Mouse (Mus musculus) layer of hippocampus, postnatal 10 days (tissue): ENCODE results near the gene Slc25a47. TPM values are rescaled to one million over a fixed set of nuclear protein-coding genes. Genes with fewer than 3 reads are reported as not detected.
"Not testable (repeated sequence)": the region's sequence is repeated elsewhere in the genome, so short reads cannot be mapped to it uniquely, and the experiment has no call there.

Experiments used
- DNase-seq, 2 experiments: peaks; one replicate each; pipeline ENCODE4 v3.0.0; 2021; ENCODE audit warnings: low spot score in 2 of 2
- total RNA-seq, 2 experiments: library from RNA; stranded (reverse); gene quantifications; 2 replicates each; pipeline ENCODE4 v1.2.3; 2021

Slc25a47 gene
- total RNA-seq, 2 experiments from 2014 or later = 8.7 to 8.8 TPM

DNA sequence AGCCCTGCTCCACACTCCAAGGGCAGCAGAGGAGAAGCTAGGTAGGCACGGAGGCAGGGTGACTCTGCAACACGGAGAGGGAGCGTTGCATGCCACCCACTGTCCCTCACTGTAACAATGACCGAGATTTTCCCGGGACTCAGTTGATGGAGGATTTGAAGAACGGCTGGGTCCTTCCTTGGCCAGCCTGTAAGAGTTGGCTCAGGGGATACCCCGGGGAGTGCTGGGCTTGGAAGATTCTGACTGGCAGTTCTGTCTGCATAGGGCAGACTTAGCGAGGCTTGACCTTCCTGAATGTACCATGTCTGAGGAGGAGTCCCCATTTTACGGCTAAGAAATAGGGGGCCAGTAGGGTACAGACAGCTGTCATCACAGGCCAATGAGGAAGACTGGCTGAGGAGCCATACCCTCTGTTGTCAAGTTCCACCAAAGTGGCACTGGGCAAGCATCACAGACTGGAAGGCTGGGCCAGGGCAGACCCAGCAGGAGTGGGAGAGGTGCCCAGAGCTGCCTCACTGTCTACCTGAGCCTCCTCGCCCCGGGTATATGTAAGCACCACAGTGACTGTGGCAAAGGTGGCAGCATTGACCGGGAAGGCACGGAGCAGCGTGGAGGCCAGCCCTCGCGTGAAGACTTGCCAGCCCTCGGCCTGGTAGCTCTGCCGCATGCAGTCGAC is 9.4 kb upstream of the Slc25a47 start:
- DNase-seq = no peak

DNA sequence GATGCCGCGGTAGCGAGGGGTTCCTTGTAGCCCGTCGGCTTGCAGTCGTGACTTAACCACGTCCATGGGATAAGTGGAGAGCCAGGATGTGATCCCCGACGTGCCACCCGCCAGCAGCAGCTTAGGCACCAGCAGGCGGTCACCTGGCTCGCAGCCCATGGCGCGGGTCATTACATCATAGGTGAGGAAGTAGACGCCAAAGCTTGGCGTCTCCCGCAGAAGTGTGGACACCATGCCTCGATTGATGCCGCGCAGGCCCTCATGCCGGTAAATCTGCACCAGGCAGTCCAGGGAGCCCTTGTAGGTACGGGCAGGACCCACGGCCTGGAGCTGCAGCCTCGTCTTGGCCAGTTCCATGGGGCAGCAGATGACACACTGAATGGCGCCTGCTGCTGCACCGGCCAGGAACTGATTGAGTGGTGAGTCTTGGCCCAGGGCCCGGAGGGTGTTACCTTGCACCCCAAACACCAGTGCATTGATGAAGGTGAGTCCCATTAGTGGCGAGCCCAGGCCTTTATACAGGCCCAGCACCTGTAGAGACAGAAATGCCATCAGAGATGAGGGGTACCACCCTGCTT is 8.8 kb upstream of the Slc25a47 start:
- DNase-seq = no peak

- no peak for DNase-seq
Observed at GRCm38 (mm10) chr12:108827641-108828040, 8.2 kb upstream of the Slc25a47 start.

- DNase-seq = no peak
Observed at GRCm38 (mm10) chr12:108829636-108830035, 6.2 kb upstream of the Slc25a47 start.

- no peak for DNase-seq
Observed at GRCm38 (mm10) chr12:108830358-108830757, 5.5 kb upstream of the Slc25a47 start.

DNA sequence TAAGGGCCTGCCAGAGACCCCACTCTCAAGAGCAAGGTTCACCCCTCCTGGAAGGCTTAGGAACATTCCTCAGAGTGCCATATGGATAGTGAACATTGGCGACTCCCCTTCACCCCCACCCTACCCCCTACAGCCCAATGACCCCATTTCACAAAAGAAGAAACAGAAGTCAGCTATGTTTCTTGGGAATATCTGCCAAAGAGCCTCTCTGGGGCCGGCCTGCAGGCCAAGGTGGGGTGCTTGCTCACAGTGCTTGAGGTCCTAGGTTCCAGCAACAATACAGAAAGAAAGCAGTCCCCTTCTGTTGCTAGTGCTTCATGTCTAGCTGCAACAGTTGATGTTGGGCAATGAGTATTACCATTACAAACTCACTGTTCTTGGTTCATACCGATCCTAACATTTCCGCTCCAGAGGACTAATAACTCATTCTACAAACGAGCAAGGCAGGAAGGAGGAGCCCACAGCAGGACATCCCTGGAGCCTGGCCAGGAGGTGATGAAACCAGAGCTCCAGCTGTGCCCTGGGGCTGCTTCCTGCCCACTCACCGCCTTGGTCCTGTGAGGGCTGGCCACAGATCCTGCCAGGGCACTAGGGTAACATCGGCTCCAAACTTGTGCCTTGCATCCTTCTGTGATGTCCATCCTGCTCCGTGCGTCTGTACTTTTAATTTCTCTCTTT is 3.7 kb upstream of the Slc25a47 start:
- DNase-seq = no peak

- no peak for DNase-seq
Observed at GRCm38 (mm10) chr12:108832851-108833250, 3.0 kb upstream of the Slc25a47 start.

DNA sequence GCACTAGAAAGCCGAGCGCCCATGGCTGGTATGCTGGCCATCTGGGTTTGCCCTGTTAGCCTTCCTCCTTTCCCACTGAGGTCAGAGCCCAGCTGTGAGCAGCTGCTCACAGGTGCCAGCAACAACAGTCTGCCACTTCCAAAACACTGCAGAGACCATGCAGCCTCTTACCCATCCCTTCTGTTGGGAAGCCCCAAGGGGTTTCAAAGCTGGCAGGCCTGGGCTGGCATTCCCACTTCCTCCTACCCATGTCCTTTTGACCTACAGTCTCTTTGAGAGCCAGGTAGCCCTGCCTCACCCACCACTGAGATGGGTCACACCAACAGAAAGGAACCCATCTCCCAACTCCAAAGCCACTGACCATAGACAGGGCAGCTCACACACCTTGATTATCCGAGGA is 2.4 kb upstream of the Slc25a47 start:
- no peak for DNase-seq

DNA sequence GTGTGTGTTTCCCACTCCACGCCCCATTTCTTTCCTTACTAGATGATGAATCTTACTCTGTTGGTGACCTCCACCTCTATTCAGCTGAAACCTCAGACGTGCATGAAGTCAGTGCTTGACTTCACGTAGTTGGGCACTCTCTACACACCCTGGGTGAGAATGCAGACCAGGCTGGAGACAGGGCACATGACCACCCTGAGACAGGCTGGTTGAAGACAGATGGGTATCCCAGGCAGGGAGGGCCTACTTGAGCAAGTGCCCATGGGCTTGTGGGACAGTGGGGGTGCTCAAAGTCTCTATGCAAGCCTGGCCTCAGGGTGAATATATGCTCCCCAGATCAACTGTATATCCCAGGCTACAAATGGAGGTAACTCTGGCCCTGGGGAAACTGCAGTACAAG is 1.5 kb upstream of the Slc25a47 start:
- DNase-seq = no peak

GRCm38 (mm10) chr12:108834786-108835185 is 1.1 kb upstream of the Slc25a47 start:
- no peak for DNase-seq

DNA sequence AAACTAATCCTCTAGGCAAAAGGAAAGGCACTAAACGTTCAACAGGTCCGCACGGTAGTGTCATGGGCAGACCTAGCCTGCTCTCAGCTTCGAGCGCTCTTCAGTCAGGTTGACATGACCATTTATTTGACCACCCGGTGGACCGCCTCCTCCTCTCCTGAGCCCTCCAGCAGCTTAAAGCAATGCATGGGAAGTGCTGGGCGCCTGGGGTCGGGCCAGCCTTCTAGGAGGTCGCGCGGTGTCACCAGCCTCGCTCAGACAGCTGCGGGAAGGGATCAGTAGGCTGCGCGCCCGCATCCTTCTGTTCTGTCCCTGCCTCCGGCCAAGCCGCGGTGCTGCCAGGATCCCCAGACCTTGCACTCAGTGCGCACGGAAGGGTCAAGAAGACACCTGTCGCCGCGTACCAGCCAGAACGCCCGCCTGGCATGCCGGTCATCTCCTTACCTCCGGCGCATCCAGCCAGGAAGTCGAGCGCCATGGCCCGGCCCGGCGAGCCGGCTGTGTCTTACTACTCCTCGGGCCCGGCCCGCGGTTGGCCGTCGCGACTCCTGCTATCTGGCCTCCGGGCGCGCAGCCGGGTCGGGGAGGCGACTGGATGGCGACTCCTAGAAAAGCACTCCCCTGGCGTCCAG is 522 bp upstream of the Slc25a47 start:
- no peak for DNase-seq

DNA sequence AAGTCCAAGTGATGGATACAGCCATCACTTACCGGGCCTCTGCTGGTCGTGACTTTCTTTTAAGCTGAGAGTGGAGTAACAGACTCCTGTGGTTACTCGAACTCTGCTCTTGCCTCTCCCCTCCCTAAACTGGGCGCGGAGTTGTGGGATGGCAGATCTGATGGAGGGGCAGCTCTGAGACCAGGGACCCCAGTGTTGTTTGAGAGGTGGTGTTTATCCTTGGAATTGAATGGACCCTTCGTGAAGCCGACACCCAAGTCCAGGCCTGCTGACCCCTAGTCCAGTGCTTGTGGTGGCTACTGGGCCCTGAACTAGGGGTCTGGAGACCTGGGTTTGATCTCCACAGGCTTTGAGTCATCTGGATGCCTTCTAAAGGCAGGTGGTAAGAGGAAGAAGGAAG is 876 bp downstream of the Slc25a47 start:
- DNase-seq = no peak

DNA sequence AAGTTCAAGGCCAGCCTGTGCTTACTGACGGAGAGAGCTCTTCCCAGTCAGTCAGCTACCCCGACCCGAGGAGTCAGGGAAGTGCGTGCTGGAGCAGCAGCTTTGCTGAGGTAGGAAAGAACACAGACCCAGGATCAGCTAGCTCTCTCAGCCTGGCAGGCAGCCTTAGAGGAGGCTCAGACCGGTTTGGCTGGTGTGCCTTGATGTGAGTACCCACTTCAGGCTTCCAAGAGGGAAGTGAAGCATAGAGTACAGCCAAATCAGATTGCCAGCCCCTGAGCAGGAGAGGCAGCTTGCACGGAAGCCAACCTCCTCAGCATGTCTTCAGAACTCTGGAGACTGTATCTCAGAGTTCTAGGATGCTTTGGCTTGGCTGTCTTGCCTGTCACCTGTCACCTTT is 5.3 kb downstream of the Slc25a47 start:
- DNase-seq = no peak

GRCm38 (mm10) chr12:108842663-108843062 is 6.8 kb downstream of the Slc25a47 start:
- no peak for DNase-seq

- not testable (repeated sequence) for DNase-seq
Observed at GRCm38 (mm10) chr12:108848033-108848432, 12.2 kb downstream of the Slc25a47 start.

DNA sequence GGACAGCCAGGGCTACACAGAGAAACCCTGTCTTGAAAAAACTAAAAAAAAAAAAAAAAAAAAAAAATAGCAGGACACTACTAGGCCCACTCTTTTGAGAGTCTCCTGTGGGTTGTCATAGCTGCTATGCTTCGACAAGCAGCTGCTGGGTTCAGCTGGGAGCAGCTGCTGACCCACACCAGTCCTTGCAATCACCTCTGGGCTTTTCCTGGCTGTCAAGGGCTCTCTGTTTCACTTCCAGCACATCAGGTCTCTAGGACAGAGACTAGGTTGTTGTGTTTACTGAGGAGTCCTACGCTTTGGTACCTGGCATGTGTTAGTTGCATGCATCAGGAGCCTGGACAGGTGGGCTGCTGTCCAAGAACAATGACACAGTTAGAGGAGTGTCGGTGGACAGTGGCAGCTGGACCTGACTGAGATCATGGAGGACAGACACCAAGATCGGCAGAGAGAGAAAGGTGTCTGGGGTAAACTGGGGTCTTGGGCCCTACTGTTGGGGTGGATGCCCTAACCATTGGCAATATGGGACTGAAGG is 13.7 kb downstream of the Slc25a47 start:
- no peak for DNase-seq

DNA sequence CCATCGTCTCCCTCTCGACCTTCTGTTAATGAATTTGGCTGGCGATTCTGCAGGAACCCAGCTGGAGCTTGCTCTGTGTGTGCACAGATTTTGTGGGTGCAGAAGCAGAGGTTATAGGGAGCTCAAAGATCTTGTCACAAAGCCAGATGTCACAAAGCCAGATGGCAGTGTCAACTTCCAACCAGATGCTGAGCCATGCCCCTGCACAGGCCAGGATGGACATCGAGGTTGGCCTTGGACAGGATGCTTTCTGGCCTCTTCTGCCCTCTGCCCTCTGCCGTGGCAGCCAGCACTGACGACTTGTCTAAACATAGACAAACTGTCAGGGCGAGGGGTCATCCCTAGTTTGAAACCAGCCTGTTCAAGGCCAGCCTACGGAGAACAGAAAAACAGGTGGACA is 14.3 kb downstream of the Slc25a47 start:
- no peak for DNase-seq

DNA sequence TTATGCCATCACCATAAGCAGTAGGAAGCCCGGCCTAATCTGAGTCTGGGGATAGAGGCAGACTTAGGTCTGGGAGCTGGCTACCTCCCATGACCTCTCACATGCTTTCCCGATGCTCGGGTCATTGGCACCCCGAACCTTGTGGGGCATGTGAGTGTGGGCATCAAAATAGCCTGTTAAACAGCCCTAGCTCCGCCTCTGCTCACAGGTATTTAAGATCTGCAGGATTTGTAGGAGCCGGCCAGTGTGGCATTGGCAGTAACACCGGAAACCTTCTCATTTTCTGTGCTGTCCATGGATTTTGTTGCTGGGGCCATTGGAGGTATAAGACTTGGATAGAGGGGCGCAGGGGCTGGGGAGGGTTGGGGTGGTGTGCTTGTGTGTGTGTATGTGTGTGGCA is 15.0 kb downstream of the Slc25a47 start:
- no peak for DNase-seq

DNA sequence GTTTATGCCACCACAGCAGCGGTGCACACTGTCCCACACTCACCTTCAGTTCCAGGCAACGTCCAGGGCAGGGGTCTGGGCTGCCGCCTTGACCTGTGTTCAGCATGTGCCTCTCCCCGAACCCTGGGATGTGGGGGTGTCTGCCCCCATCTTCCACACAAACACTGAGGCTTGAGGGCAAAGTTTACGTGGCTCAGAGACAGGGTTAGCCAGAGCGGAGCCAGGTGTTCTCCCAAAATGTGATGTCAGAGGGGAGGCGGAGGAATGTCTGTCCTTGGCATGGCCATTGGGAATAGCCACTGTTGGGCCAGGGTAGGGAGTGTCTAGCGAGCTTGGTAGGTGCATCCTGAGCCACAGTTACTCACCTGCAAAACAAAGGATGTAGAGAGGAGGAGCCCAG is 17.0 kb downstream of the Slc25a47 start:
- no peak for DNase-seq

DNA sequence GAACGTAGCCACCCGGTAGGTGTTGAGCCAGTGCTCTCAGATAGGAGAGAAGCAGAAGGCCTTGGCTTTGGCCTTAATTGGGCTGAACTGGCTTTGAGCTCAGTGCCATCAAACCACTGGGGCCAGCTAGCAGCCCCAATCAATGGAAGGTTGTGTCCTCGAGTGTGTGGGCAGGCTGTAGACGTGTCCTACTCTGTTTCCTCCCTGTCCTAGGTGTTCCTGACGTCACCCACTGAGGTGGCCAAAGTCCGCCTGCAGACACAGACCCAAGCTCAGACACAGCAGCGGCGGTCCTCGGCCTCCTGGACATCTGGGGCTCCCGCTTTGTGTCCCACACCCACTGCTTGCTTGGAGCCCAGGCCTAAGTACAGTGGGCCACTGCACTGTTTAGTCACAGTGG is 19.2 kb downstream of the Slc25a47 start:
- DNase-seq = no peak

DNA sequence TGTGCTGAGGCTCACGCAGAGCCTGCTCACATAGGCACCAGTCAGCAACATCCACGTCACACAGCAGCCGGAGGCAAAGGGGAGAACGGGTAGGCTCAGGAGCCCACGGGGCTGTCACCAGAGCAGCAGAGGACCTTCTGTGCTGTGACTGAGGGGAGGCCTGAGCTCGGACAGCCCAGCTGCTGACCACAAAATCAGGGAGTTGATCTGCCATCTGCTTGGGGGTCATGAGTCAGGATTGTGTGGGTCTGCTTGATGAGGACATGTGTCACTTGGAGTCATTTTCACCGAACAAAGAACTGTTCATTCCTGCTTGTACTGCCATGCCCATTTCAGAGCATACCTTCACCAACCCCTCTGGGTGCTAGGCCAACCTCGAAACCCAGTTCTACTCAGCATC is 20.3 kb downstream of the Slc25a47 start:
- no peak for DNase-seq

DNA sequence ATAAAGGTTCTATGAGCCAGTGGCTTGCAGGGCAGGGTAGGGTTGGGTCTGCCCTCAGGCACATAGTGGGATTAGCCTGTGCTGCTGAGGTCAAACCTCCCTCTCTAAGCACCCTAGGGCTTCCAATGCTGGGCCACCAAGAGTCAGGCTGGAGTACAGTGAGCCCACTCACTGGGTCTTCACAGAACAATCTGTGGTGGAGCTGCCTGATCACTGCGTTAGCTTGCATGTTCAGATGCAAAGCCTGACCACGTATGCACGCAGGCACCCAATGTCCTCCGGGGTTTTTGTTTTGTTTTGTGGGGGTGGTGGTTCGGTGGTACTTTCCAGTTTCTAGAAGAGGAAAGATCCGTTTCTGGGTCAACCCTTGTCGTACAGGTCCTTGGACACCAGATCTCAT is 21.3 kb downstream of the Slc25a47 start:
- no peak for DNase-seq
